Mouse (Mus musculus) layer of hippocampus, adult 6 months (tissue): ENCODE data around the gene Iba57. TPM values are rescaled to one million over a fixed set of nuclear protein-coding genes. Genes with fewer than 3 reads are reported as not detected.

ENCODE experiments used
- long read RNA-seq, 2 experiments: library from polyadenylated mRNA; unstranded; transcript quantifications; one replicate each; pipeline ENCODE4 v2.0.0; 2019 to 2020
- polyA plus RNA-seq: library from polyadenylated mRNA; unstranded; fragments of <200 nt; fragmentation: Nextera tagmentation; gene quantifications from 2 replicates; pipeline ENCODE4 v1.2.3, GENCODE M21; 2021

The Iba57 gene
- polyA plus RNA-seq = 2.0 and 3.1 TPM in 2 replicates
- long read RNA-seq, experiment 1, full-length matches to known transcripts = 2 of 4 reads
- long read RNA-seq, experiment 1, partial matches to known transcripts = 0 of 4 reads
- long read RNA-seq, experiment 1, other reads (novel, unspliced or antisense) = 2 of 4 reads
- long read RNA-seq, experiment 2, full-length matches to known transcripts = 4 of 5 reads
- long read RNA-seq, experiment 2, partial matches to known transcripts = 0 of 5 reads
- long read RNA-seq, experiment 2, other reads (novel, unspliced or antisense) = 1 of 5 reads

GRCm38 (mm10) chr11:59163255-59164236 lies at the start of gene Iba57:
Iba57 (minus strand) TSS chr11:59163739.

GRCm38 (mm10) chr11:59208153-59208831 lies 44.8 kb upstream of the Iba57 start, which contains the start of gene 2310033P09Rik:
2310033P09Rik (plus strand) TSS chr11:59208321.

DNA sequence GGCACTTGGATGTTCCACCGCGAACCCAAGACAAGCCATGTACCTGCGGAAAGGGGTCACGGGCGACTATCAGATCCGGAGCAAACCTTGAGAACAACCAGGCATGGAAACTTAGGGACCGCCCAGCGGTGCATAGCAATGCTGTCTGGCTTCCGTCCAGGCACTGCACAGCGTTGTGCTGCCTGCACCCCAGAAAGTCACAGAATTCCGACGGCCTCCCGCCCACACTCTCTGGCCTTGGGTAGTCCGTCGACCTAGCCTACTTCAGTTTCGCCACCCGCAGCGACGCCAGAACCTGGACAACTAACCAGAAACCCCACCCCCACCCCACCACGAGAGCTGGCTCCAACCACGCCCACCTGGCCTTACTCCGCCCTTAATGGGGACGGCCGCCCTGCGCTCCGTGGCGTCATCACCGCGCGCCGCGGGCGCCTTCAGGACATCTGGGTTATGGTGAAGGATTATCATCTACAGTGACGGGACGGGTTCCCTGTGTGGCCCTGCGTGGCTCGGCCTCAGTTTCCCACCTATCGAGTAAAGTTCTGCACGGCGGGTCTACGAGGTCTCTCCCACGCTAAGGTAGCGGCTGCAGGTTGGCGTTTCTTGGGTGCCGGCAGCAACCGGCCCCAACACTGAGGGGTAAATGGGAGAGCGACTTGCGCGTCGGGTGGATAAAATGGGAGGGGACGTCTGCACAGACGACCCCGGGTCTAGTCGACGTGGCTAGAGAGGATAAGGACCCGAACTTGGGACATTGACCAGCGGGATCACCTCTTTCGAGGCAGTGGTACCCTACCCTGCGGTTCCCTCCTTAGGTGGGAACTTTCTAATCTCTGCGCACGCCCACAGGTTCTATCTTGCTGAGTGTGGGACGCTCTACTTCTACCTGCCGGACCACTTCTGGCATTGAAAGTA lies 38.8 kb upstream of the Iba57 start, which contains the start of gene Mrpl55:
Gene Mrpl55 (plus strand): TSS at position 406 of the 915 bp plus-strand sequence.

DNA sequence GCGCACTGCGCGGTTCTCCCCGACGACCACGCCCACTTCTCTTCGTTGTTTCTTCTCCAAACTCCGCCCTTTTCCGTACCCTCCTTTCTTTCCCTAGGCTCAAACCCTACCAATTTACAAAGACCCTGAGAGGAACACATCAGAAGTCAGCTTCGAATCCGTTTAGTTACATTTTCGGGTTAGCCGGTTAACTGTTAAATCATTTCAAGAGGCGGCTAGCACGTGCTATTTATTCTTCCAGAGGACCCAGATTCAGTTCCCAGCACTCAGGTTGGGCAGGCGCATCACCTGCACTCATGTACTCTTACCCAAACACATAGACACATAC lies 28.5 kb upstream of the Iba57 start, which contains the start of gene Guk1:
Gene Guk1 (minus strand): TSS at position 154 of the 328 bp plus-strand sequence.

GRCm38 (mm10) chr11:59182864-59183331 lies 19.4 kb upstream of the Iba57 start, which contains the start of gene Gjc2:
Gjc2 (minus strand) TSS chr11:59183213.

DNA sequence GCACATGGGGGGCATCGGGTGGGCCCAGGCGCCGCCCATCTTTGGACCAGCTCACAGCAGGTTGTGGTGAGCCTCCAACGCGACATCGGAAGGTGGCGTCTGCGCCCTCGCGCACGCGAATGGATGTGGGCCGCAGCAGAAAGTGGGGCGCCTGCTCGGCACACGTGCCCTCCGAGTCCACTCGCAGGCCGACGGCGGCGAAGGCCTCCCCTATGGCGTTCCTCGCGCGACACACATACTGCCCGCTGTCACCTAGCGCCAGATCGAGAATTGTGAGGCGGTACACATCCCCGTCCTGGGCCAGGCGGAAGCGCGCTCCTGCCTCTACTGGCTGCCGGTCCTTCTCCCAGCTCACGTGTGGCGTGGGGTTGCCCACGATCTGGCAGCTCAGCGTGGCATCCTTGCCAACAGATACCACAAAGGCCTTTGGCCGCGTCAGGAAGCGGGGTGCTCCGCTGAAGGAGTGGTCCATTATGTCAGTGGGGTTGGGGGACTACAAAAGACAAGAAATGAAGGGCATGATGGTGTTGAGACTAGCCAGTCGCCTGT lies 27.6 kb downstream of the Iba57 start, which contains the start of gene Obscn:
Gene Obscn (minus strand): TSS at position 499 of the 549 bp plus-strand sequence.

Other genes starting within 250 kb of the Iba57 start
- gene Btnl10, start 245.8 kb downstream of the Iba57 start, polyA plus RNA-seq = not detected in 2 replicates
- 359 and 481 TPM in 2 replicates for gene Rnf187, start 224.8 kb downstream of the Iba57 start, polyA plus RNA-seq
- 23.0 and 26.4 TPM in 2 replicates for gene Hist3h2ba, start 214.8 kb downstream of the Iba57 start, polyA plus RNA-seq
- gene Hist3h2a, start 209.1 kb downstream of the Iba57 start, polyA plus RNA-seq = 89.8 and 93.1 TPM in 2 replicates
- gene Trim17, start 209.1 kb downstream of the Iba57 start, polyA plus RNA-seq = 4.6 and 5.0 TPM in 2 replicates
- 10.9 and 12.4 TPM in 2 replicates for gene Trim11, start 185.6 kb downstream of the Iba57 start, polyA plus RNA-seq
- 0.41 and 0.49 TPM in 2 replicates for gene Obscn, start 27.3 kb downstream of the Iba57 start, polyA plus RNA-seq
- gene Gjc2, start 19.5 kb upstream of the Iba57 start, polyA plus RNA-seq = 6.5 and 7.0 TPM in 2 replicates
- 552 and 573 TPM in 2 replicates for gene Guk1, start 28.5 kb upstream of the Iba57 start, polyA plus RNA-seq
- 179 and 195 TPM in 2 replicates for gene Mrpl55, start 38.7 kb upstream of the Iba57 start, polyA plus RNA-seq
- 33.7 and 34.5 TPM in 2 replicates for gene 2310033P09Rik, start 44.6 kb upstream of the Iba57 start, polyA plus RNA-seq
- gene Arf1, start 64.5 kb upstream of the Iba57 start, polyA plus RNA-seq = 572 and 575 TPM in 2 replicates
- gene Wnt3a, start 127.0 kb upstream of the Iba57 start, polyA plus RNA-seq = 0.05 and 0.08 TPM in 2 replicates
- gene Wnt9a, start 143.2 kb upstream of the Iba57 start, polyA plus RNA-seq = 0.99 and 1.1 TPM in 2 replicates
- gene Prss38, start 211.9 kb upstream of the Iba57 start, polyA plus RNA-seq = not detected in 2 replicates